Mouse (Mus musculus) neural tube, embryonic 11.5 days (tissue): Measurements from ENCODE around the gene St7. TPM values are rescaled to one million over a fixed set of nuclear protein-coding genes. Genes with fewer than 3 reads are reported as not detected.

Experiments
- ATAC-seq: fragments of 200-750 bp; cut with Nextera tagmentation; 2 replicates; pipeline ENCODE4 v1.8.0; 2017; ENCODE audit warnings: moderate number of reproducible peaks, mild to moderate bottlenecking, moderate TSS enrichment, moderate library complexity; ENCODE audit not compliant: insufficient read depth, low FRiP score, low TSS enrichment
- DNase-seq: peaks from one replicate; pipeline ENCODE4 v3.0.0-alpha.2; 2015; ENCODE audit warnings: low spot score
- H3K27ac ChIP-seq: fragments of 300-500 bp; sonication (generic); 2 replicates; pipeline ENCODE4 v1.5.1; 2014; ENCODE audit warnings: low read depth, mild to moderate bottlenecking, low read length
- H3K27me3 ChIP-seq: fragments of 300-500 bp; sonication (generic); 2 replicates; pipeline ENCODE4 v1.6.1; 2014; ENCODE audit warnings: mild to moderate bottlenecking, low read length, mixed read lengths; ENCODE audit not compliant: control insufficient read depth, insufficient read depth
- H3K36me3 ChIP-seq: fragments of 300-500 bp; sonication (generic); 2 replicates; pipeline ENCODE4 v1.6.1; 2014; ENCODE audit warnings: mild to moderate bottlenecking, low read length, moderate library complexity, mixed read lengths; ENCODE audit not compliant: control insufficient read depth, insufficient read depth
- H3K4me1 ChIP-seq: fragments of 300-500 bp; sonication (generic); 2 replicates; pipeline ENCODE4 v1.6.1; 2014; ENCODE audit warnings: low read length, mixed read lengths; ENCODE audit not compliant: control insufficient read depth, insufficient read depth
- H3K4me2 ChIP-seq: fragments of 300-500 bp; sonication (generic); 2 replicates; pipeline ENCODE4 v1.6.1; 2014; ENCODE audit warnings: low read depth, mild to moderate bottlenecking, moderate library complexity
- H3K4me3 ChIP-seq: fragments of 300-500 bp; sonication (generic); 2 replicates; pipeline ENCODE4 v1.5.1; 2014; ENCODE audit warnings: low read depth, low read length
- H3K9ac ChIP-seq: fragments of 300-500 bp; sonication (generic); 2 replicates; pipeline ENCODE4 v1.6.1; 2014; ENCODE audit warnings: mild to moderate bottlenecking, low read length
- H3K9me3 ChIP-seq: fragments of 300-500 bp; sonication (generic); 2 replicates; pipeline ENCODE4 v1.6.1; 2016; ENCODE audit warnings: low read length; ENCODE audit not compliant: control insufficient read depth
- WGBS: fragments of 180-500 bp; shearing (Covaris S2); extraction: QIAGEN DNeasy Blood & Tissue Kit; methylation state at CpG from one replicate; pipeline ENCODE4 v1.1.7; 2014; 5-methylcytosine and 5-hydroxymethylcytosine counted together
- polyA plus RNA-seq: library from polyadenylated mRNA; unstranded; fragments of >200 nt; fragmentation: Nextera tagmentation; extraction: Ambion mirVana; gene quantifications from 2 replicates; pipeline ENCODE4 v1.2.1, GENCODE M21; 2014

Gene St7
- polyA plus RNA-seq, 1 experiment from 2014 or later, result 41.8 TPM

GRCm38 (mm10) chr6:17859564-17859963 is 166.8 kb downstream of the St7 start:
- Histone ChIP-seq H3K4me2 (no peak overlapping the region), H3K4me3 (no peak overlapping the region), H3K9ac (no peak overlapping the region), H3K4me1 (no peaks in the 10 kb centered on the region), H3K36me3 (no peaks in the 10 kb centered on the region), H3K9me3 (no peaks in the 10 kb centered on the region), H3K27ac (no peak overlapping the region), H3K27me3 (no peaks in the 10 kb centered on the region)
- no peak for ATAC-seq
- 84% methylated on average over 1 of the region's 1 CpGs for WGBS
- DNase-seq, result no peak

DNA sequence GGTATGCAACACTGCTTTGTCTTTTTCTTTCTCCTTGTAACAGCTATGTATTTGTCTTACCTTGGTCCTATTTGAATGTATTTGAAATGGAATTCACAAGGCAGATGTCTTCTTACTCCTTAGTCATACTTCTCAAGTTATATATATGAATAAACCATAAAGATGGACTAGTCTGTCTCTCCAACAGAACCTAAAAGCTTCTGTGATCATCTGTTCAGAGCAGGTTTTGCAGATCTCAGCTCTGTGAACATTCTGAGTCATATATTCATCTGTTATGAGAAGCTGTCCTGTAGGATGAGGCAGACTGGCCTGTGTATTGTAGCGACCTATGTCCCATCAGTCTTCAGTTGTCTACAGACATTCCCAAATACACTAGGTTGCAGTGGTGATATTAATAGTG is 167.7 kb downstream of the St7 start:
- H3K36me3 ChIP-seq, result no peaks in the 10 kb centered on the region
- H3K9ac ChIP-seq, result no peak overlapping the region
- H3K27me3 ChIP-seq, result no peaks in the 10 kb centered on the region
- H3K9me3 ChIP-seq, result no peaks in the 10 kb centered on the region
- H3K4me1 ChIP-seq, result no peaks in the 10 kb centered on the region
- DNase-seq (no peak), ATAC-seq (no peak)
- H3K27ac ChIP-seq, result no peak overlapping the region
- WGBS, result 98% methylated on average over 1 of the region's 1 CpGs
- H3K4me3 ChIP-seq, result no peak overlapping the region
- no peak overlapping the region for H3K4me2 ChIP-seq

GRCm38 (mm10) chr6:17867796-17868195 is 175.1 kb downstream of the St7 start:
- no peaks in the 10 kb centered on the region for H3K4me1 ChIP-seq
- ATAC-seq (no peak), DNase-seq (no peak)
- no peak overlapping the region for H3K4me3 ChIP-seq
- H3K9me3 ChIP-seq, result no peaks in the 10 kb centered on the region
- H3K27ac ChIP-seq, result no peak overlapping the region
- H3K36me3 ChIP-seq, result no peaks in the 10 kb centered on the region; the same call in none of the 2 replicates
- WGBS, result 41% methylated on average over 1 of the region's 1 CpGs
- no peak overlapping the region for H3K4me2 ChIP-seq
- H3K9ac ChIP-seq, result no peak overlapping the region
- H3K27me3 ChIP-seq, result no peaks in the 10 kb centered on the region

GRCm38 (mm10) chr6:17871831-17872372 is 179.2 kb downstream of the St7 start:
- H3K36me3 ChIP-seq, result no peaks in the 10 kb centered on the region; the same call in none of the 2 replicates
- H3K9me3 ChIP-seq, result no peaks in the 10 kb centered on the region
- no peaks in the 10 kb centered on the region for H3K4me1 ChIP-seq
- WGBS, result 94% methylated on average over 3 of the region's 3 CpGs
- H3K4me3 ChIP-seq, result no peak overlapping the region
- DNase-seq, result no peak
- H3K4me2 ChIP-seq, result no peak overlapping the region
- no peak overlapping the region for H3K27ac ChIP-seq
- ATAC-seq, result no peak
- no peaks in the 10 kb centered on the region for H3K27me3 ChIP-seq
- no peak overlapping the region for H3K9ac ChIP-seq

GRCm38 (mm10) chr6:17875606-17876005 is 182.9 kb downstream of the St7 start:
- ATAC-seq, result no peak
- H3K36me3 ChIP-seq, result no peaks in the 10 kb centered on the region; the same call in 1 of the 2 replicates
- H3K4me3 ChIP-seq, result no peak overlapping the region
- H3K9me3 ChIP-seq, result no peaks in the 10 kb centered on the region
- no peaks in the 10 kb centered on the region for H3K4me1 ChIP-seq
- 79% methylated on average over 7 of the region's 7 CpGs for WGBS
- H3K4me2 ChIP-seq, result no peak overlapping the region
- no peaks in the 10 kb centered on the region for H3K27me3 ChIP-seq
- H3K9ac ChIP-seq, result no peak overlapping the region
- DNase-seq, result no peak
- no peak overlapping the region for H3K27ac ChIP-seq

- no peaks in the 10 kb centered on the region for H3K9me3 ChIP-seq
- 95% methylated on average over 3 of the region's 3 CpGs for WGBS
- H3K27ac ChIP-seq, result no peak overlapping the region
- H3K27me3 ChIP-seq, result no peaks in the 10 kb centered on the region
- no peaks in the 10 kb centered on the region for H3K4me1 ChIP-seq
- H3K9ac ChIP-seq, result no peak overlapping the region
- DNase-seq (no peak), ATAC-seq (no peak)
- no peak overlapping the region for H3K4me3 ChIP-seq
- no peak overlapping the region for H3K4me2 ChIP-seq
- no peaks in the 10 kb centered on the region; the same call in 1 of the 2 replicates for H3K36me3 ChIP-seq
Observed at GRCm38 (mm10) chr6:17876023-17876613, 183.4 kb downstream of the St7 start.

GRCm38 (mm10) chr6:17876670-17877179 is 184.0 kb downstream of the St7 start:
- Histone ChIP-seq H3K4me1 (no peaks in the 10 kb centered on the region), H3K9ac (no peak overlapping the region), H3K27me3 (no peaks in the 10 kb centered on the region), H3K9me3 (no peaks in the 10 kb centered on the region), H3K4me3 (no peak overlapping the region), H3K27ac (no peak overlapping the region), H3K36me3 (no peaks in the 10 kb centered on the region; the same call in 1 of the 2 replicates), H3K4me2 (no peak overlapping the region)
- WGBS, result 83% methylated on average over 7 of the region's 7 CpGs
- ATAC-seq (no peak), DNase-seq (no peak)

GRCm38 (mm10) chr6:17882943-17883342 is 190.2 kb downstream of the St7 start:
- ATAC-seq, result no peak
- Histone ChIP-seq H3K9me3 (no peaks in the 10 kb centered on the region), H3K9ac (no peak overlapping the region), H3K4me1 (no peaks in the 10 kb centered on the region), H3K27ac (no peak overlapping the region), H3K4me3 (no peak overlapping the region), H3K4me2 (no peak overlapping the region), H3K27me3 (no peaks in the 10 kb centered on the region), H3K36me3 (peaks cover 2% of the 10 kb centered on the region; the same call in 1 of the 2 replicates)
- DNase-seq, result no peak

DNA sequence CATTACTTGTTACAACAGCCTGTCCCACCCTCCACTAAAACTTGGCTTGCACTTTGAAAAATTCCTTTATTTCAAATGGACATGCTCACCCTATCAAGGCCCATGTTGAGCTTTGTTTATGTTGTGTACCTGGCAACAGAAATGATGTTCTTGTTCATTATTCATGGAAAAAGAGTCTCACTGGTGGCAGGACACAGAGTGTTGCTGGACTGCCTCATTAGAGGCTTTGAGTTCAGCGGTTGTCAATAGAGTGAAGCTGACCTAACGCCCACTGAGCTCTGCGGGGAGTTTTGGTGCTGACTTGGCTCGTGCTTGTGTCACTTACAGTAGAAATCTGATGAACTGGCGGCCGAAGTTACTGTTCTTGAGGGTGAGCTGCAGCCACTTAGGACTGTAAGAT is 195.0 kb downstream of the St7 start:
- no peak overlapping the region for H3K27ac ChIP-seq
- ATAC-seq, result no peak
- no peak overlapping the region for H3K9ac ChIP-seq
- H3K9me3 ChIP-seq, result no peaks in the 10 kb centered on the region
- no peak overlapping the region for H3K4me3 ChIP-seq
- no peaks in the 10 kb centered on the region for H3K4me1 ChIP-seq
- peaks cover 2% of the 10 kb centered on the region; the same call in 1 of the 2 replicates for H3K36me3 ChIP-seq
- WGBS, result 87% methylated on average over 6 of the region's 6 CpGs
- DNase-seq, result no peak
- H3K4me2 ChIP-seq, result no peak overlapping the region
- H3K27me3 ChIP-seq, result no peaks in the 10 kb centered on the region
